Mouse (Mus musculus): ENCODE results near the gene Msh5.
"Not testable (repeated sequence)": the region's sequence is repeated elsewhere in the genome, so short reads cannot be mapped to it uniquely, and the experiment has no call there.

Msh5 gene

GRCm38 (mm10) chr17:35021842-35022477, 24.6 kb downstream of the Msh5 start:
- no peak for DNase-seq

GRCm38 (mm10) chr17:35021163-35021808, 25.3 kb downstream of the Msh5 start:
- DNase-seq, result peak; percentile 84

- DNase-seq, result no peak
Observed at GRCm38 (mm10) chr17:35020551-35020950, 26.0 kb downstream of the Msh5 start.

GRCm38 (mm10) chr17:35019894-35020293, 26.7 kb downstream of the Msh5 start:
- no peak for DNase-seq

- no peak for DNase-seq
Observed at GRCm38 (mm10) chr17:35018171-35018570, 28.4 kb downstream of the Msh5 start.

GRCm38 (mm10) chr17:35017706-35018030, 28.9 kb downstream of the Msh5 start:
- no peak for DNase-seq

- no peak for DNase-seq
Observed at GRCm38 (mm10) chr17:35016791-35017705, 29.5 kb downstream of the Msh5 start.

GRCm38 (mm10) chr17:35016376-35016775, 30.2 kb downstream of the Msh5 start, which contains the start of gene Vwa7:
Gene Vwa7, plus strand, starts transcription at chr17:35016579.
- DNase-seq, result peak; percentile 44

GRCm38 (mm10) chr17:35015296-35015695, 31.2 kb downstream of the Msh5 start:
- no peak for DNase-seq

GRCm38 (mm10) chr17:35013221-35013620, 33.3 kb downstream of the Msh5 start:
- no peak for DNase-seq

GRCm38 (mm10) chr17:35012430-35012829, 34.1 kb downstream of the Msh5 start:
- no peak for DNase-seq

- DNase-seq, result no peak
Observed at GRCm38 (mm10) chr17:35011440-35011839, 35.1 kb downstream of the Msh5 start.

GRCm38 (mm10) chr17:35009586-35009985, 37.0 kb downstream of the Msh5 start:
- no peak for DNase-seq

GRCm38 (mm10) chr17:35007387-35007991, 39.1 kb downstream of the Msh5 start:
- DNase-seq, result no peak

- not testable (repeated sequence) for DNase-seq
Observed at GRCm38 (mm10) chr17:35005902-35006301, 40.6 kb downstream of the Msh5 start.

- no peak for DNase-seq
Observed at GRCm38 (mm10) chr17:35005158-35005557, 41.4 kb downstream of the Msh5 start.

GRCm38 (mm10) chr17:35004075-35004717, 42.3 kb downstream of the Msh5 start:
- DNase-seq, result no peak

GRCm38 (mm10) chr17:35003022-35003838, 43.3 kb downstream of the Msh5 start:
- no peak for DNase-seq

- no peak for DNase-seq
Observed at GRCm38 (mm10) chr17:35002153-35002865, 44.2 kb downstream of the Msh5 start.

- DNase-seq, result no peak
Observed at GRCm38 (mm10) chr17:35001452-35002152, 44.9 kb downstream of the Msh5 start.
